Mouse (Mus musculus) cerebellum, adult 18-20 months (tissue): ENCODE measurements around the gene Tceanc.

ENCODE experiments used
- DNase-seq, 2 experiments: peaks; one replicate each; pipeline ENCODE4 v3.0.0; 2021

The Tceanc gene

GRCm38 (mm10) chrX:166479365-166479983 is 38.9 kb downstream of the Tceanc start, which contains the start of gene Rab9:
Rab9 (minus strand) TSS chrX:166479867.
- peak; percentile 87 to 94 for DNase-seq

- DNase-seq, result no peak
These were observed 39.6 kb downstream of the Tceanc start for GRCm38 (mm10) chrX:166478631-166479364.

- no peak for DNase-seq
These were observed 41.0 kb downstream of the Tceanc start for GRCm38 (mm10) chrX:166477393-166477792.

GRCm38 (mm10) chrX:166472612-166473011 is 45.8 kb downstream of the Tceanc start:
- no peak for DNase-seq

GRCm38 (mm10) chrX:166468321-166468720 is 50.0 kb downstream of the Tceanc start:
- no peak for DNase-seq

- DNase-seq, result no peak
These were observed 62.8 kb downstream of the Tceanc start for GRCm38 (mm10) chrX:166455525-166455924.

GRCm38 (mm10) chrX:166454331-166454730 is 64.0 kb downstream of the Tceanc start:
- DNase-seq, result no peak

GRCm38 (mm10) chrX:166453532-166453931 is 64.8 kb downstream of the Tceanc start:
- no peak for DNase-seq
